Mouse (Mus musculus) olfactory bulb, adult 2 months (tissue): ENCODE results near the gene Zfp143. TPM values are rescaled to one million over a fixed set of nuclear protein-coding genes. Genes with fewer than 3 reads are reported as not detected.

Source experiments
- H3K27ac ChIP-seq: fragments of 200-500 bp; 2 replicates; pipeline ENCODE4 v1.5.1; 2012; ENCODE audit warnings: low read depth, low read length; ENCODE audit not compliant: insufficient read depth
- H3K4me1 ChIP-seq: fragments of 200-500 bp; 2 replicates; pipeline ENCODE4 v1.6.1; 2012; ENCODE audit warnings: low read length; ENCODE audit not compliant: control insufficient read depth, insufficient read depth
- H3K4me3 ChIP-seq: fragments of 200-500 bp; 2 replicates; pipeline ENCODE4 v1.5.1; 2012; ENCODE audit warnings: mild to moderate bottlenecking, low read depth, low read length, moderate library complexity; ENCODE audit not compliant: insufficient read depth
- CTCF ChIP-seq: fragments of 200-500 bp; IDR thresholded peaks from 2 replicates; pipeline ENCODE4 v1.5.1; 2012; ENCODE audit warnings: low read depth, mild to moderate bottlenecking, low read length, moderate library complexity; ENCODE audit not compliant: insufficient read depth
- POLR2A ChIP-seq: fragments of 200-500 bp; IDR thresholded peaks from 2 replicates; pipeline ENCODE4 v1.6.1; 2012; ENCODE audit warnings: mild to moderate bottlenecking, low read depth, low read length, moderate library complexity; ENCODE audit not compliant: insufficient read depth
- WGBS: fragments of 180-500 bp; shearing (Covaris S2); methylation state at CpG from one replicate; pipeline ENCODE4 v1.1.7; 2018; 5-methylcytosine and 5-hydroxymethylcytosine counted together
- polyA plus RNA-seq: library from polyadenylated mRNA; stranded (reverse); fragments of >200 nt; gene quantifications from 2 replicates; pipeline ENCODE4 v1.2.4, GENCODE M21; 2012; ENCODE audit warnings: low replicate concordance; ENCODE audit not compliant: missing spikeins, insufficient read depth, insufficient read length

Zfp143 gene
- polyA plus RNA-seq, 1 experiment = not detected

DNA sequence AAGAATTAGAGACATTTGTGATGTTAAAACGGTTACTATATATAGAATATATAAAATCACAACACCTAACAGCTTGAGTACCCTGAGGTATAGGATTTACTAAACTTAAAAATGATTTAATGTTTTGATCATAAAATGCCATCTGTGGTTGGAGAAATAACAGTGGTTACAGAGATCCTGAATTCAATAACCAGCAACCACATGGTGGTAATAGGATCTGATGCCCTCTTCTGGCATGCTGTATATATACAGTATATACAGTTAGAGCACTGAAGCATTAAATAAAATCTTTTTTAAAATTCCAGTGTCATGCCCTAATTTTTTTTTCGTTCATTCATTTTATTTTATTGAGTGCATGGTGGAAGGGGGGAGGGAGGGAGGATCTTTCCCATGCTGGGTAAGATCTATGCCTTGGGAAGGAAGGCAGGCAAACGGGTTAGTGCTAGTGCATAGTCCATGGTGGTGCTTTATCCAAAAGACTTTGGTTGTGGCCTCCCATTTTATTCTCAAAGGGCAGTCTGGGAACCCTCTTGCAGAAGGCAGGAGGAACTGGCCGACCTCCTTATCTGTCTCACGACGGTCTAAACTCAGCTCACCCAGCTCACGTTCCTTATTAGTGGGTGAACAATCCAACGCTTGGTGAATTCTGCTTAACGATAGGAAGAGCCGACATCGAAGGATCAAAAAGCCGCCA, 1.8 kb upstream of the Zfp143 start:
- no peak overlapping the region for H3K27ac ChIP-seq
- no peak overlapping the region for H3K4me3 ChIP-seq
- peaks cover 2% of the 10 kb centered on the region; the same call in 1 of the 2 replicates for H3K4me1 ChIP-seq
- TF ChIP-seq CTCF = no peak
- TF ChIP-seq POLR2A = no peak
- WGBS = 82% methylated on average over 12 of the region's 12 CpGs

- H3K4me1 ChIP-seq = peaks cover 2% of the 10 kb centered on the region; the same call in 1 of the 2 replicates
- TF ChIP-seq CTCF = no peak
- no peak for TF ChIP-seq POLR2A
- 11% methylated on average over 5 of the region's 5 CpGs for WGBS
- peak overlapping the region; percentile 99 for H3K27ac ChIP-seq
- no peak overlapping the region for H3K4me3 ChIP-seq
Observed at GRCm38 (mm10) chr7:110060106-110060668, 830 bp upstream of the Zfp143 start.

- under 1% methylated on average over 26 of the region's 26 CpGs for WGBS
- H3K4me1 ChIP-seq = peaks cover 2% of the 10 kb centered on the region; the same call in 1 of the 2 replicates
- peak overlapping the region; percentile 80 for H3K4me3 ChIP-seq
- peak overlapping the region; percentile 99 for H3K27ac ChIP-seq
- TF ChIP-seq POLR2A = no peak
- no peak for TF ChIP-seq CTCF
Observed at GRCm38 (mm10) chr7:110060669-110061198, 283 bp upstream of the Zfp143 start.

GRCm38 (mm10) chr7:110061752-110062273, 796 bp downstream of the Zfp143 start:
- peak; percentile 91 for TF ChIP-seq POLR2A
- TF ChIP-seq CTCF = no peak
- WGBS = under 1% methylated on average over 48 of the region's 48 CpGs
- peak overlapping the region; percentile 85 for H3K4me3 ChIP-seq
- peak overlapping the region; percentile 98 for H3K27ac ChIP-seq
- peaks cover 2% of the 10 kb centered on the region; the same call in 1 of the 2 replicates for H3K4me1 ChIP-seq

- peaks cover 2% of the 10 kb centered on the region; the same call in 1 of the 2 replicates for H3K4me1 ChIP-seq
- TF ChIP-seq CTCF (no peak), POLR2A (no peak)
- no peak overlapping the region for H3K4me3 ChIP-seq
- WGBS = 97% methylated on average over 9 of the region's 9 CpGs
- no peak overlapping the region for H3K27ac ChIP-seq
Observed at GRCm38 (mm10) chr7:110063731-110064130, 2.7 kb downstream of the Zfp143 start.

DNA sequence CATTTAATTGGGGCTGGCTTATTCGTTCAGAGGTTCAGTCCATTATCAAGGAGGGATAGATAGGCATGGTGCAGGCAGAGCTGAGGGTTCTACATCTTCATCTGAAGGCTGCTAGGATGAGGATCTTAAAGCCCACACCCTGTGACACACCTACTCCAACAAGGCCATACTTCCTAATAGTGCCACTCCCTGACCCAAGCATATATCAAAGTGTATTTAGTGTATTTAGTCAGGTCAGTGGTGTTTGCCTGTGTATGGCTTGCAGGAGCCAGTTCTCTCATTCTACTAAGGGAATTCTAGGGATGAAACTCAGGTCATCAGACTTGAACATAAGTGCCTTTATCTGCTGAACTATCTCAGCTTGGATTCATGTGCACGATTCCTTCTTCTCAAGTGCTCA, 8.1 kb downstream of the Zfp143 start:
- TF ChIP-seq CTCF = no peak
- Histone ChIP-seq H3K4me3 (no peak overlapping the region), H3K27ac (no peak overlapping the region), H3K4me1 (no peaks in the 10 kb centered on the region)
- 89% methylated on average over 2 of the region's 2 CpGs for WGBS

- 97% methylated on average over 5 of the region's 5 CpGs for WGBS
- Histone ChIP-seq H3K4me3 (no peak overlapping the region), H3K4me1 (no peaks in the 10 kb centered on the region), H3K27ac (no peak overlapping the region)
- TF ChIP-seq CTCF (no peak), POLR2A (no peak)
Observed at GRCm38 (mm10) chr7:110078168-110078567, 17.2 kb downstream of the Zfp143 start.

DNA sequence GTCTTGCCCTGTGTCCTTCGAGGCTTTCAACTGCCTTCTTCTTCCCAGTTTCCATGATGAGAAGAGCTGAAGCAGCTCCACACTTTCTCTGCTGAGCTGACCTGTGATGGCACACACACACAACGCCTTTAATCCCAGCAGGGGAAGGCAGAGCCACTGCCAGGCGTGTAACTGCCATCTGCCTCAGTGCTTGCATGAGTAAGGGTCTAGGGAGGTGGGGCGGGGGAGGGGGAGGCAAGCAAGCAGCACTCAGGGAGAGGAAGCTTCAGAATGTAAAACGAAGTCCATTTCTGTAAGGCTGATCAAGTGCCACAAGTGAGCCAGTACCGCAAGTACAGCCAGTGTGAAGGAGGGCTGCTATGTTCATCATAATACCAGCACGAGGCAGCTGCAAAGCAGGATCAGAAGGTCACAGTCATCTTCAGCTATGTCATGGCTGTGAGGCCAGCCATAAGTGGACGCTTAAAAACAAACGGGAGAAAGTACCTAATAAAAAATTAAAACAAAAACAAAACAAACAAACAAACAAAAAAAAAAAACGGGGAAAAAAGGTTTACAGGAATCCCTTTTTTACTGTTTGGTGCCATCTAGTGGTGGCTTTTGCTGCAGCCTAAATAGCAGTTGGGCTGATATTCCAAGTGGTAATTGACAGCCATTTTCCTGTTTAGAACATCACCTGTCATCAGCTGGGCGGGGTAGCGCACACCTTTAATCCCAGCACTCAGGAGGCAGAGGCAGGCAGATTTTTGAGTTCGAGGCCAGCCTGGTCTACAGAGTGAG, 22.6 kb downstream of the Zfp143 start:
- WGBS = 47% methylated on average over 13 of the region's 13 CpGs
- Histone ChIP-seq H3K4me1 (peaks cover 3% of the 10 kb centered on the region; the same call in 1 of the 2 replicates), H3K27ac (no peak overlapping the region), H3K4me3 (no peak overlapping the region)
- TF ChIP-seq POLR2A (no peak), CTCF (no peak)
